Mouse (Mus musculus): ENCODE results near the gene Olfr1176. TPM values are rescaled to one million over a fixed set of nuclear protein-coding genes. Genes with fewer than 3 reads are reported as not detected.

The Olfr1176 gene
- not detected in 2 replicates for polyA plus RNA-seq (2015; fragmentation: Nextera tagmentation; extraction: Ambion mirVana)

DNA sequence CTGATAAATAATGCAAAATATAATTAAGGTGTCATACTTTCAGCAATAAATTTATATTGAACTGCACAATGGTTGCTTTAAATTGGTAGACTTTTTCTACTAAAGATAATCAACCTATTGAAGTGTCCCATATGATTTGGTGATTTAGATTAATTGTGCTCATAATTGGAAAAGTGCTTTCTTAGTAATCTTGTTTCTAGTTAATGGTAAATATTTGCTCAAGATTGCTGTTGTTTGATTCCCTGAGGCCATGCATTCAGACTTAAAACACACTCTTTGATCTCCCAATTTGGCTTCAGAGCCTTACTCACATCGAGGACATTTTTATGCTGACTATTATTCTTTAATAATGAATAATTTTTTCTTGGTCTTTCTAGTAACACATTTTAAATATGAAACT is at the start of gene Olfr1176:
Olfr1176 (plus strand) TSS at position 301 of the 400 bp plus-strand sequence.
- no peak for ATAC-seq (ENCODE audit: low FRiP score, low TSS enrichment)
- no peaks in the 10 kb centered on the region for H3K27me3 ChIP-seq (ENCODE audit: insufficient read depth, low read length)
- H3K4me2 ChIP-seq (replicated peaks; ENCODE audit: low read depth, low read length) = no peak within 1 kb of the TSS
- H3K9me3 ChIP-seq (ENCODE audit: low read length) = no peaks in the 10 kb centered on the region
- H3K36me3 ChIP-seq (ENCODE audit: insufficient read depth, low read length) = no peaks in the 10 kb centered on the region
- H3K27ac ChIP-seq (ENCODE audit: low read length) = no peak within 1 kb of the TSS
- WGBS = 74% methylated on average over 1 of the region's 1 CpGs
- H3K9ac ChIP-seq (replicated peaks; ENCODE audit: low read length) = no peak within 1 kb of the TSS
- no peak within 1 kb of the TSS for H3K4me3 ChIP-seq (ENCODE audit: low read length)
- no peaks in the 10 kb centered on the region for H3K4me1 ChIP-seq (ENCODE audit: insufficient read depth, low read length)

DNA sequence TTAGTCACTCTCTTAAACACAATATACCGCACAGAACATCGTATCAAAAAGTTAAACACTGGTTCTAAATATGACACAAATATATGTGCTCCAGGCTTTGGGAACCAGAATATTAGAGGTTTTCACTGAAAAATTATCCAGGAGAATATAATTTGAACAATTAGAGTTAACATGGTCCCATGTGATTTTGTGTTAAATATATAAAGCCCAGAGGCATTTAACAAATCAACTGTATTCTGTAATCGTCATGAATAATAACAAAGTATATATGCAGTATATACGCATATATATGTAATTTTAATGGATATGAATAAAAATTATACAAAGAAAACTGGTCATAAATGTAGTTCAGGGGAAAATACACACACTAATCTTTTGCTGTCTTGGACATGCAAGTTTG is 21.5 kb upstream of the Olfr1176 start, which contains the start of gene Olfr1174-ps:
Olfr1174-ps (minus strand) TSS at position 101 of the 400 bp plus-strand sequence.
- no peak for ATAC-seq (ENCODE audit: low FRiP score, low TSS enrichment)
- H3K9me3 ChIP-seq (ENCODE audit: low read length) = no peaks in the 10 kb centered on the region

DNA sequence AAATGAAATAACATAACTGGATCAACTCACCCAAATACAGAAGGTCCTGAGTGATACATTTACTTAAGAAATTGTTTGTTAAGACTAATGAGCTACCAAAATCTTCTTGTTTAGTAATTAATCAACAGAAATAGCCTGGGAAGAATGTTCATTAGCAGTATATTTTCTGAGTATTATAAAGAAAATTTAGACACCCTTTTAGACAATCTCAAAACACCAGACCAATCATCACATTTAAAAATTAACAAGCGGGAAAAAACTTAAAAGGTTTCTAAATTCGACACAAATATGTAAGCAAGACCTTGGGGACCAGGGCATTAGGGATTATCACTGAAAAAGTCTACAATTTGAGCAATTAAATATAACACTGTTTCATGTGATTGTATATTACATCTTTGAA is 9.4 kb upstream of the Olfr1176 start, which contains the start of gene Olfr1175-ps:
Olfr1175-ps (minus strand) TSS at position 101 of the 400 bp plus-strand sequence.
- Histone ChIP-seq H3K27me3 (ENCODE audit: insufficient read depth, low read length) (no peaks in the 10 kb centered on the region), H3K9me3 (ENCODE audit: low read length) (no peaks in the 10 kb centered on the region), H3K4me1 (ENCODE audit: insufficient read depth, low read length) (no peaks in the 10 kb centered on the region), H3K36me3 (ENCODE audit: insufficient read depth, low read length) (no peaks in the 10 kb centered on the region), H3K9ac (replicated peaks; ENCODE audit: low read length) (no peak within 1 kb of the TSS), H3K27ac (ENCODE audit: low read length) (no peak within 1 kb of the TSS), H3K4me2 (replicated peaks; ENCODE audit: low read depth, low read length) (no peak within 1 kb of the TSS), H3K4me3 (ENCODE audit: low read length) (no peak within 1 kb of the TSS)
- no peak for ATAC-seq (ENCODE audit: low FRiP score, low TSS enrichment)
- 83% methylated on average over 2 of the region's 2 CpGs for WGBS

More for the DNA sequence above, 21.5 kb upstream of the Olfr1176 start, which contains the start of gene Olfr1174-ps:
- Histone ChIP-seq H3K27ac (ENCODE audit: low read length) (no peak within 1 kb of the TSS), H3K36me3 (ENCODE audit: insufficient read depth, low read length) (no peaks in the 10 kb centered on the region), H3K4me3 (ENCODE audit: low read length) (no peak within 1 kb of the TSS), H3K4me2 (replicated peaks; ENCODE audit: low read depth, low read length) (no peak within 1 kb of the TSS), H3K4me1 (ENCODE audit: insufficient read depth, low read length) (no peaks in the 10 kb centered on the region), H3K27me3 (ENCODE audit: insufficient read depth, low read length) (no peaks in the 10 kb centered on the region), H3K9ac (replicated peaks; ENCODE audit: low read length) (no peak within 1 kb of the TSS)
- WGBS = 88% methylated on average over 4 of the region's 4 CpGs

DNA sequence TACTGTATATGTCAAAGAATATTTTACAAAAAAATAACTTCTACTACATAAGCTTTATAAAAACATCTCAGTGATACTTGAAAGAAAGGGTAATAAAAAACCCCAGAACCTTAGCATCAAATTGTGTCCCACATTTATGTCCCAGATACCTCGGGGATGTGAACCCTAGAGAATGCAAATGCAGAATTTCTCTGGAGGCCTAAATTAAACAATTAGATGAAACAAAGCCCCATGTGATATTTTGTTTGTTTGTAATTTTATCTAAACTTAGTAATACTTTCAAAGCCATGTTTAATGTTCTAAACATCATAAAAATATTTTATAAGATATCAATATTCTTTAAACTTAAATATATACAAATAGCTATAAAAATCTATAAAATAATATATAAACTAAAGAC is 9.9 kb downstream of the Olfr1176 start, which contains the start of gene Olfr1177-ps:
Olfr1177-ps (minus strand) TSS at position 101 of the 400 bp plus-strand sequence.
- Histone ChIP-seq H3K27ac (ENCODE audit: low read length) (no peak within 1 kb of the TSS), H3K27me3 (ENCODE audit: insufficient read depth, low read length) (no peaks in the 10 kb centered on the region), H3K9me3 (ENCODE audit: low read length) (no peaks in the 10 kb centered on the region), H3K4me1 (ENCODE audit: insufficient read depth, low read length) (no peaks in the 10 kb centered on the region), H3K36me3 (ENCODE audit: insufficient read depth, low read length) (no peaks in the 10 kb centered on the region), H3K9ac (replicated peaks; ENCODE audit: low read length) (no peak within 1 kb of the TSS), H3K4me2 (replicated peaks; ENCODE audit: low read depth, low read length) (no peak within 1 kb of the TSS), H3K4me3 (ENCODE audit: low read length) (no peak within 1 kb of the TSS)
- 71% methylated on average over 1 of the region's 1 CpGs for WGBS
- ATAC-seq (ENCODE audit: low FRiP score, low TSS enrichment) = no peak

DNA sequence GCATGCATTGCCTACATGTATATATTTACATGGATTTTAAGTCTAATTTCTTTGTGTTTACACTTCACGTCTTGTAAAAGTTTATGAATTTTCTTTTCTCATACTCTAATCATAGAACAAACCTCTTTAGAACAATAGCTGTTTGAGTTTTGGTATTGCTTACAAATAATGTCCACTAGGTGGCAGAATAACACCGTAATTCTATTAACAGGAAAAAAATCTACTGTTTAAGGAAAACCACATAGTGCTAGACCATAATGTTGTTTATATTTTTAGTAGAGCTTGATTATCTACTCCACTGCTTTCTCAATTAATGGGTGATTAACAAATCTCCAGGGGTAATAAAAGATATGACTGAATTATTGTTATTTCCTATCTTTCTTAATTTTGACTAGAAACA is 19.8 kb downstream of the Olfr1176 start:
- whole genome bisulfite sequencing = 3% methylated on average over 2 of the region's 2 CpGs

DNA sequence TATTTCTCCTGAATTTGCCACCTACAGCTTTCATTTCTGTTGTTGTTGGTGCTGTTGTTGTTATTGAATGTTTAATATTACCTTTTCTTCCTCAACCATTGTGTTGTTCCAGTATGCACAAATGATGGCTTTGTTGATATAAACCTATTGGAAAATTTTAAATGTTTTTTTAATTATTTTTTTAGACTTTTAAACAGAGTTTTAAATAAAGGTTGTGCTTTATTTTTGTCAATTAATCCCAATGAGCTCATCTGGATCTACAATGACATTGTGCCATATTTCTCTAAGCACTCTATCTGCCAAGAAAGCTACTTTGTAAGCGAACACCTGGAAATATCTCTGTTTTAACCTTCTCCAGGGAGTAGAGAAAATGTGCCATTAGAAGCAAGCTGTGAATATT is 50.2 kb downstream of the Olfr1176 start, which contains the start of gene Olfr1178:
Olfr1178 (plus strand) TSS at position 301 of the 400 bp plus-strand sequence.
- WGBS = 87% methylated on average over 1 of the region's 1 CpGs
- no peaks in the 10 kb centered on the region for H3K27me3 ChIP-seq (ENCODE audit: insufficient read depth, low read length)

More for the DNA sequence above, 19.8 kb downstream of the Olfr1176 start:
- H3K27ac ChIP-seq (ENCODE audit: low read length) = no peak overlapping the region
- no peaks in the 10 kb centered on the region for H3K4me1 ChIP-seq (ENCODE audit: insufficient read depth, low read length)
- no peak overlapping the region for H3K4me2 ChIP-seq (replicated peaks; ENCODE audit: low read depth, low read length)
- H3K4me3 ChIP-seq (ENCODE audit: low read length) = no peak overlapping the region
- ATAC-seq (ENCODE audit: low FRiP score, low TSS enrichment) = no peak
- H3K9ac ChIP-seq (replicated peaks; ENCODE audit: low read length) = no peak overlapping the region
- H3K9me3 ChIP-seq (ENCODE audit: low read length) = no peaks in the 10 kb centered on the region
- H3K27me3 ChIP-seq (ENCODE audit: insufficient read depth, low read length) = no peaks in the 10 kb centered on the region
- no peaks in the 10 kb centered on the region for H3K36me3 ChIP-seq (ENCODE audit: insufficient read depth, low read length)

More for the DNA sequence above, 50.2 kb downstream of the Olfr1176 start, which contains the start of gene Olfr1178:
- Histone ChIP-seq H3K4me1 (ENCODE audit: insufficient read depth, low read length) (no peaks in the 10 kb centered on the region), H3K9ac (replicated peaks; ENCODE audit: low read length) (no peak within 1 kb of the TSS), H3K4me2 (replicated peaks; ENCODE audit: low read depth, low read length) (no peak within 1 kb of the TSS), H3K9me3 (ENCODE audit: low read length) (no peaks in the 10 kb centered on the region), H3K36me3 (ENCODE audit: insufficient read depth, low read length) (no peaks in the 10 kb centered on the region), H3K4me3 (ENCODE audit: low read length) (no peak within 1 kb of the TSS), H3K27ac (ENCODE audit: low read length) (no peak within 1 kb of the TSS)
- ATAC-seq (ENCODE audit: low FRiP score, low TSS enrichment) = no peak

Other genes starting within 250 kb of the Olfr1176 start
- gene Olfr1164, start 242.8 kb upstream of the Olfr1176 start, polyA plus RNA-seq (2015; fragmentation: Nextera tagmentation; extraction: Ambion mirVana) = not detected in 2 replicates
- gene Olfr1166, start 208.4 kb upstream of the Olfr1176 start, polyA plus RNA-seq (2015; fragmentation: Nextera tagmentation; extraction: Ambion mirVana) = not detected in 2 replicates
- not detected in 2 replicates for gene Olfr1167, start 181.5 kb upstream of the Olfr1176 start, polyA plus RNA-seq (2015; fragmentation: Nextera tagmentation; extraction: Ambion mirVana)
- gene Olfr1168, start 154.8 kb upstream of the Olfr1176 start, polyA plus RNA-seq (2015; fragmentation: Nextera tagmentation; extraction: Ambion mirVana) = not detected in 2 replicates
- gene Olfr1170, start 108.4 kb upstream of the Olfr1176 start, polyA plus RNA-seq (2015; fragmentation: Nextera tagmentation; extraction: Ambion mirVana) = not detected in 2 replicates
- gene Olfr1173, start 56.8 kb upstream of the Olfr1176 start, polyA plus RNA-seq (2015; fragmentation: Nextera tagmentation; extraction: Ambion mirVana) = not detected in 2 replicates
- not detected in 2 replicates for gene Olfr1174-ps, start 21.6 kb upstream of the Olfr1176 start, polyA plus RNA-seq (2015; fragmentation: Nextera tagmentation; extraction: Ambion mirVana)
- gene Olfr1175-ps, start 9.5 kb upstream of the Olfr1176 start, polyA plus RNA-seq (2015; fragmentation: Nextera tagmentation; extraction: Ambion mirVana) = not detected in 2 replicates
- not detected in 2 replicates for gene Olfr1177-ps, start 9.8 kb downstream of the Olfr1176 start, polyA plus RNA-seq (2015; fragmentation: Nextera tagmentation; extraction: Ambion mirVana)
- gene Olfr1178, start 50.3 kb downstream of the Olfr1176 start, polyA plus RNA-seq (2015; fragmentation: Nextera tagmentation; extraction: Ambion mirVana) = not detected in 2 replicates
- gene Olfr1179, start 69.7 kb downstream of the Olfr1176 start, polyA plus RNA-seq (2015; fragmentation: Nextera tagmentation; extraction: Ambion mirVana) = not detected in 2 replicates
- not detected in 2 replicates for gene Olfr1180, start 82.4 kb downstream of the Olfr1176 start, polyA plus RNA-seq (2015; fragmentation: Nextera tagmentation; extraction: Ambion mirVana)
- gene Olfr1181, start 89.5 kb downstream of the Olfr1176 start, polyA plus RNA-seq (2015; fragmentation: Nextera tagmentation; extraction: Ambion mirVana) = not detected in 2 replicates
- not detected in 2 replicates for gene Gm13757, start 112.4 kb downstream of the Olfr1176 start, polyA plus RNA-seq (2015; fragmentation: Nextera tagmentation; extraction: Ambion mirVana)
- gene Olfr1183, start 118.1 kb downstream of the Olfr1176 start, polyA plus RNA-seq (2015; fragmentation: Nextera tagmentation; extraction: Ambion mirVana) = not detected in 2 replicates
- not detected in 2 replicates for gene Olfr1184, start 146.9 kb downstream of the Olfr1176 start, polyA plus RNA-seq (2015; fragmentation: Nextera tagmentation; extraction: Ambion mirVana)
- gene Olfr1185-ps1, start 156.6 kb downstream of the Olfr1176 start, polyA plus RNA-seq (2015; fragmentation: Nextera tagmentation; extraction: Ambion mirVana) = not detected in 2 replicates
- not detected in 2 replicates for gene Olfr1186, start 181.8 kb downstream of the Olfr1176 start, polyA plus RNA-seq (2015; fragmentation: Nextera tagmentation; extraction: Ambion mirVana)
- not detected in 2 replicates for gene Olfr1188, start 220.2 kb downstream of the Olfr1176 start, polyA plus RNA-seq (2015; fragmentation: Nextera tagmentation; extraction: Ambion mirVana)
- gene Olfr1189, start 249.7 kb downstream of the Olfr1176 start, polyA plus RNA-seq (2015; fragmentation: Nextera tagmentation; extraction: Ambion mirVana) = not detected in 2 replicates

Data from kidney, embryonic 16.5 days (tissue).